Mouse (Mus musculus) layer of hippocampus, adult 6 months (tissue): ENCODE results near the gene Adtrp. TPM values are rescaled to one million over a fixed set of nuclear protein-coding genes. Genes with fewer than 3 reads are reported as not detected.

Source experiments
- long read RNA-seq, 2 experiments: library from polyadenylated mRNA; unstranded; transcript quantifications; one replicate each; pipeline ENCODE4 v2.0.0; 2019 to 2020
- polyA plus RNA-seq: library from polyadenylated mRNA; unstranded; fragments of <200 nt; fragmentation: Nextera tagmentation; gene quantifications from 2 replicates; pipeline ENCODE4 v1.2.3, GENCODE M21; 2021

Adtrp gene
- polyA plus RNA-seq, result not detected in 2 replicates
- long read RNA-seq, experiment 1, result 0 reads
- long read RNA-seq, experiment 2, result 0 reads

DNA sequence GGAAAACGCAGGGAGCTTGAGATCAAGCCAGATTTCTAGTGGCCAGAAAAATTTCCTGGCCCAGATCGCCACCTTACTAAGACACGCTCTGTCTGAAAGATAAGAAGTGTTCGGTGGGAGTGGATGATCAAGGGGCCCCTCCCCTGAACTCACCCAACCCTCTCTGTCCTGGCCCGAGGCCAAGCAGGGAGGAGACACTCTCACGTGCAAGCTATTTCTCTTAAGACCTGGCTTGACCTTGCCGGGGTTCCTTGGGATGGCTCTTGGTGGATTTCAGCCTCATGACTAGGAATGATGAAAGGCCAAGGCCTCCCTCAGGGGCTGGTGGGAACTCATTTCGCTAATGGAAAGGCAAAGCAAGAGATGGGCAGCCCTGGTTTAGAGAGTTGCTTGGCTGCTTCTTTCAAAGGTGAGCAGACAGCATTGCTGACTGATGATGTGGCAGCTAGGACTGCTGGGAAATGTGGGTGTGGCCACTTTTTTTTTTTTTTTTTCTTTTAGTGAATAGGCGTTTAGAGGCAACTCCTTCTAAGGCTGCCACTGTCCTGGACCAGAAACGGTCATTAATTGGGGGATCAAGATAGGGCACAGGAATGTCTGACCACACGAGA lies at the start of gene Adtrp:
TSS of gene Adtrp (minus strand) at position 169 of the 611 bp plus-strand sequence.

Other genes starting within 250 kb of the Adtrp start
- gene Tmem170b, start 241.8 kb downstream of the Adtrp start, polyA plus RNA-seq, result 37.3 and 78.3 TPM in 2 replicates
- 7.3 and 9.9 TPM in 2 replicates for gene Hivep1, start 204.3 kb upstream of the Adtrp start, polyA plus RNA-seq